Comparison of ENCODE assay signal across 22 mouse cellular contexts in genomic region chrX:134566536-134567222, GRCm38 (mm10). TPM values are rescaled to one million over a fixed set of nuclear protein-coding genes. Genes with fewer than 3 reads are reported as not detected.
DNase-seq lines count a peak whose midpoint lies in the region; ATAC-seq and TF ChIP-seq lines count a peak whose summit lies in the region.
"Had no signal": no experiment of that assay in that cellular context is flagged by ENCODE, and none has a peak within 500 bp of the region (broad histone marks: within the 10 kb centered on the region; RNA-seq: fewer than 3 reads in every experiment).

No protein-coding gene starts in this region.

- H3K4me1 ChIP-seq in MEL (ENCODE audit: control insufficient read depth in 1 of 2, insufficient read depth in 2 of 2, low read length in 2 of 2) = peaks cover 16 to 29% of the 10 kb centered on the region in 2 experiments
- H3K4me1 ChIP-seq: embryonic facial prominence, embryonic 12.5 days; heart, embryonic 15.5 days; hindbrain, embryonic 12.5 days; limb, embryonic 10.5 days; midbrain, embryonic 12.5 days; neural tube, embryonic 13.5 days had no signal

- TF ChIP-seq CTCF in MEL (IDR thresholded peaks at IDR 0.05 in 2 of 3, conservative IDR thresholded peaks at IDR 0.05 in 1 of 3; ENCODE audit: control insufficient read depth in 1 of 3, insufficient read depth in 1 of 3, low read depth in 2 of 3, low read length in 3 of 3, poor library complexity in 1 of 3, severe bottlenecking in 1 of 3) = no peak

- no peak for TF ChIP-seq RAD21 in MEL (IDR thresholded peaks at IDR 0.05; ENCODE audit: low read depth, low read length)

- TF ChIP-seq POLR2A in MEL (IDR thresholded peaks at IDR 0.05; ENCODE audit: control insufficient read depth in 1 of 2, insufficient read depth in 1 of 2, low read depth in 1 of 2, low read length in 2 of 2, poor library complexity in 1 of 2) = 0 out of 4 replicates have a peak, but pooled peaks of 1 of the 2 experiments have one; percentile 29

- no peak overlapping the region for H3K9ac ChIP-seq in MEL (ENCODE audit: control insufficient read depth, low read depth, low read length, poor library complexity, severe bottlenecking)
- H3K9ac ChIP-seq: embryonic facial prominence, embryonic 12.5 days; heart, embryonic 15.5 days; hindbrain, embryonic 12.5 days; liver, postnatal 0 days; midbrain, embryonic 12.5 days; neural tube, embryonic 13.5 days had no signal

- peak; percentile 24 for DNase-seq in lung, postnatal 25 days (ENCODE audit: low spot score)
- DNase-seq in lung, postnatal 14 days = no peak
- no peak for DNase-seq in MEL (ENCODE audit: low read depth, low spot score)
- peak; percentile 90 for DNase-seq in splenic B cell, adult 2 months (ENCODE audit: low read depth, low spot score)
- DNase-seq in urinary bladder, postnatal 14 days (ENCODE audit: low spot score) = no peak
- no peak for DNase-seq in layer of hippocampus, postnatal 36 days
- DNase-seq in adrenal gland, postnatal 36 days = no peak
- DNase-seq: cerebellum, adult 8-10 months; gastrocnemius, postnatal 25 days; kidney, adult 9 months; kidney, postnatal 25 days; liver, postnatal 0 days; lung, postnatal 4 days had no signal

- no peaks in the 10 kb centered on the region for H3K27me3 ChIP-seq in MEL (ENCODE audit: control insufficient read depth in 1 of 2, insufficient read depth in 2 of 2, low read length in 2 of 2)
- no peaks in the 10 kb centered on the region for H3K27me3 ChIP-seq in splenic B cell, adult 2 months (ENCODE audit: control insufficient read depth, insufficient read depth, low read length, poor library complexity, severe bottlenecking)
- H3K27me3 ChIP-seq: embryonic facial prominence, embryonic 12.5 days; heart, embryonic 15.5 days; hindbrain, embryonic 12.5 days; midbrain, embryonic 12.5 days; neural tube, embryonic 13.5 days had no signal

- no peak for TF ChIP-seq EP300 in MEL (IDR thresholded peaks at IDR 0.05; ENCODE audit: low read depth in 1 of 2, low read length in 2 of 2)

- H3K4me3 ChIP-seq in MEL (ENCODE audit: control insufficient read depth in 1 of 2, insufficient read depth in 1 of 2, low read depth in 2 of 2, low read length in 2 of 2) = no peak overlapping the region
- H3K4me3 ChIP-seq: embryonic facial prominence, embryonic 12.5 days; heart, embryonic 15.5 days; hindbrain, embryonic 12.5 days; limb, embryonic 10.5 days; midbrain, embryonic 12.5 days; neural tube, embryonic 13.5 days had no signal

- H3K36me3 ChIP-seq in MEL (ENCODE audit: control insufficient read depth in 1 of 2, insufficient read depth in 2 of 2, low read length in 2 of 2) = peaks cover 44 to 45% of the 10 kb centered on the region in 2 experiments
- peaks cover 3% of the 10 kb centered on the region; the same call in 1 of the 2 replicates for H3K36me3 ChIP-seq in splenic B cell, adult 2 months (ENCODE audit: control insufficient read depth, insufficient read depth, low read length, poor library complexity, severe bottlenecking)
- H3K36me3 ChIP-seq: embryonic facial prominence, embryonic 12.5 days; heart, embryonic 15.5 days; hindbrain, embryonic 12.5 days; limb, embryonic 10.5 days; midbrain, embryonic 12.5 days; neural tube, embryonic 13.5 days had no signal

- ATAC-seq in megakaryocyte, adult 5-6 weeks (ENCODE audit: poor library complexity, severe bottlenecking) = peak; percentile 71
- ATAC-seq: forebrain, embryonic 14.5 days; liver, postnatal 0 days; Patski had no signal

- H3K79me2 ChIP-seq in MEL (ENCODE audit: control insufficient read depth, insufficient read depth, low read length, poor library complexity) = no peaks in the 10 kb centered on the region; the same call in 1 of the 2 replicates

- H3K9me3 ChIP-seq in MEL (replicated peaks; ENCODE audit: insufficient read depth, low read length) = no peaks in the 10 kb centered on the region
- H3K9me3 ChIP-seq: embryonic facial prominence, embryonic 12.5 days; heart, embryonic 15.5 days; hindbrain, embryonic 12.5 days; limb, embryonic 10.5 days; midbrain, embryonic 12.5 days; neural tube, embryonic 13.5 days had no signal

- H3K27ac ChIP-seq in MEL (ENCODE audit: control insufficient read depth, low read depth, low read length) = peak overlapping the region; percentile 11; the same call in 1 of the 2 replicates
- H3K27ac ChIP-seq: embryonic facial prominence, embryonic 12.5 days; heart, embryonic 15.5 days; hindbrain, embryonic 12.5 days; limb, embryonic 10.5 days; midbrain, embryonic 12.5 days; neural tube, embryonic 13.5 days had no signal

TF ChIP-seq in MEL, 35 proteins besides CTCF, POLR2A, EP300 and RAD21:
- no peak for TF ChIP-seq TCF12 (IDR thresholded peaks at IDR 0.05; ENCODE audit: low read depth, low read length)
- TF ChIP-seq ETS1 (IDR thresholded peaks at IDR 0.05; ENCODE audit: low read depth, low read length) = no peak
- TF ChIP-seq TBP (IDR thresholded peaks at IDR 0.05; ENCODE audit: low read depth, low read length) = no peak
- no peak for TF ChIP-seq ZNF384 (IDR thresholded peaks at IDR 0.05; ENCODE audit: low read depth, low read length)
- TF ChIP-seq BHLHE40 (IDR thresholded peaks at IDR 0.05; ENCODE audit: borderline replicate concordance, low read depth, low read length) = no peak
- TF ChIP-seq UBTF (IDR thresholded peaks at IDR 0.05; ENCODE audit: borderline replicate concordance, insufficient read depth, low read depth, low read length) = no peak
- TF ChIP-seq ZKSCAN1 (IDR thresholded peaks at IDR 0.05; ENCODE audit: low read depth, low read length) = no peak

RNA-seq across cellular contexts. Expression of gene Btk, which starts 16.7 kb away (rescaled TPM):
- 134 and 137 TPM in 2 replicates for total RNA-seq in MEL (2012; rRNA removed)
- 100 to 1,000 TPM; 291 to 327 TPM for polyA plus RNA-seq in MEL (2012; ENCODE audit: insufficient read depth in 1 of 2, insufficient read length in 2 of 2, low read depth in 1 of 2, low replicate concordance in 2 of 2, missing spikeins in 1 of 2)
- 54.9 and 56.9 TPM in 2 replicates for total RNA-seq in megakaryocyte, adult 5-6 weeks (2015)
- total RNA-seq in megakaryocyte, adult 5-6 weeks (2017) = 57.7 and 63.3 TPM in 2 replicates
- total RNA-seq in layer of hippocampus, postnatal 36 days (2021) = under 1 TPM; 0.63 to 0.65 TPM
- total RNA-seq in adrenal gland, postnatal 36 days (2021) = 1 to 10 TPM in 1 of 2 experiments, under 1 TPM in 1; 0.79 to 1.0 TPM
- polyA plus RNA-seq: Patski had no signal

RNA-seq across cellular contexts. Expression of gene Rpl36a, which starts 18.8 kb away (rescaled TPM):
- 6,735 and 6,935 TPM in 2 replicates for total RNA-seq in MEL (2012; rRNA removed)
- 1,000 to 10,000 TPM in 1 of 2 experiments, not detected in 1; 1,673 TPM for polyA plus RNA-seq in MEL (2012; ENCODE audit: insufficient read depth in 1 of 2, insufficient read length in 2 of 2, low read depth in 1 of 2, low replicate concordance in 2 of 2, missing spikeins in 1 of 2)
- total RNA-seq in megakaryocyte, adult 5-6 weeks (2015) = 854 and 930 TPM in 2 replicates
- 3,467 and 4,087 TPM in 2 replicates for total RNA-seq in megakaryocyte, adult 5-6 weeks (2017)
- 100 to 1,000 TPM; 147 TPM for total RNA-seq in layer of hippocampus, postnatal 36 days (2021)
- total RNA-seq in adrenal gland, postnatal 36 days (2021) = 100 to 1,000 TPM; 243 to 272 TPM

RNA-seq across cellular contexts. Expression of gene Timm8a1, which starts 25.0 kb away (rescaled TPM):
- total RNA-seq in MEL (2012; rRNA removed) = 217 and 240 TPM in 2 replicates
- 100 to 1,000 TPM; 267 to 449 TPM for polyA plus RNA-seq in MEL (2012; ENCODE audit: insufficient read depth in 1 of 2, insufficient read length in 2 of 2, low read depth in 1 of 2, low replicate concordance in 2 of 2, missing spikeins in 1 of 2)
- 37.9 and 39.1 TPM in 2 replicates for total RNA-seq in megakaryocyte, adult 5-6 weeks (2015)
- total RNA-seq in megakaryocyte, adult 5-6 weeks (2017) = 43.6 and 45.0 TPM in 2 replicates
- 10 to 100 TPM; 19.3 to 19.7 TPM for total RNA-seq in layer of hippocampus, postnatal 36 days (2021)
- total RNA-seq in adrenal gland, postnatal 36 days (2021) = 10 to 100 TPM; 39.3 to 42.9 TPM

RNA-seq across cellular contexts. Expression of gene Gla, which starts 34.2 kb away (rescaled TPM):
- 10.0 and 10.2 TPM in 2 replicates for total RNA-seq in MEL (2012; rRNA removed)
- polyA plus RNA-seq in MEL (2012; ENCODE audit: insufficient read depth in 1 of 2, insufficient read length in 2 of 2, low read depth in 1 of 2, low replicate concordance in 2 of 2, missing spikeins in 1 of 2) = 10 to 100 TPM in 1 of 2 experiments, not detected in 1; 17.0 TPM
- total RNA-seq in megakaryocyte, adult 5-6 weeks (2015) = 11.5 and 11.6 TPM in 2 replicates
- total RNA-seq in megakaryocyte, adult 5-6 weeks (2017) = 16.2 and 17.4 TPM in 2 replicates
- 1 to 10 TPM; 7.4 to 8.9 TPM for total RNA-seq in layer of hippocampus, postnatal 36 days (2021)
- total RNA-seq in adrenal gland, postnatal 36 days (2021) = 10 to 100 TPM; 10.3 to 12.2 TPM

RNA-seq across cellular contexts. Expression of gene Hnrnph2, which starts 34.3 kb away (rescaled TPM):
- 127 and 134 TPM in 2 replicates for total RNA-seq in MEL (2012; rRNA removed)
- 100 to 1,000 TPM; 200 to 295 TPM for polyA plus RNA-seq in MEL (2012; ENCODE audit: insufficient read depth in 1 of 2, insufficient read length in 2 of 2, low read depth in 1 of 2, low replicate concordance in 2 of 2, missing spikeins in 1 of 2)
- total RNA-seq in megakaryocyte, adult 5-6 weeks (2015) = 63.0 and 67.6 TPM in 2 replicates
- 122 and 132 TPM in 2 replicates for total RNA-seq in megakaryocyte, adult 5-6 weeks (2017)
- 100 to 1,000 TPM; 148 to 160 TPM for total RNA-seq in layer of hippocampus, postnatal 36 days (2021)
- 100 to 1,000 TPM; 104 to 115 TPM for total RNA-seq in adrenal gland, postnatal 36 days (2021)

Comparison
In these comparisons a context has a peak if more than half of its experiments do, and no peak if none do; other contexts are left out.
1. DNase-seq: peak in lung, postnatal 25 days (single experiment) and splenic B cell, adult 2 months (single experiment); none in lung, postnatal 14 days (single experiment), MEL (single experiment), urinary bladder, postnatal 14 days (single experiment), layer of hippocampus, postnatal 36 days (0 of 2) and adrenal gland, postnatal 36 days (0 of 2).
2. RNA of gene Btk, which starts 16.7 kb away (total RNA-seq): 134 to 137 TPM in MEL and 54.9 to 63.3 TPM in megakaryocyte, adult 5-6 weeks; 0.79 to 1.0 TPM in adrenal gland, postnatal 36 days and 0.63 to 0.65 TPM in layer of hippocampus, postnatal 36 days; every median in the first group is over 10 times any median in the second.